Mouse (Mus musculus) myocyte (in vitro differentiated cells): ENCODE measurements at regions not wholly inside any gene's neighbourhood (a gene's known extent, or its start where the extent isn't known, plus 50 kb on each side); places are given as distances from the start of the nearest gene placed in this dataset.

Experiments
- H3K27me3 ChIP-seq: one replicate; pipeline ENCODE4 v1.6.1; 2011; ENCODE audit not compliant: control insufficient read depth, insufficient read depth, insufficient read length
- H3K36me3 ChIP-seq: one replicate; pipeline ENCODE4 v1.6.1; 2011; ENCODE audit not compliant: control insufficient read depth, insufficient read depth
- H3K4me2 ChIP-seq: one replicate; pipeline ENCODE4 v1.6.1; 2011; ENCODE audit warnings: low read depth, control low read depth
- H3K4me3 ChIP-seq: one replicate; pipeline ENCODE4 v1.5.1; 2011; ENCODE audit warnings: mild to moderate bottlenecking, control low read depth, moderate library complexity
- H3K79me2 ChIP-seq: one replicate; pipeline ENCODE4 v1.6.1; 2011; ENCODE audit not compliant: control insufficient read depth, insufficient read depth
- H3ac ChIP-seq: one replicate; pipeline ENCODE4 v1.6.1; 2011; ENCODE audit not compliant: control insufficient read depth, insufficient read length
- CEBPB ChIP-seq: IDR thresholded peaks from 2 replicates; pipeline ENCODE4 v1.6.1; 2011; ENCODE audit warnings: mild to moderate bottlenecking, moderate library complexity; ENCODE audit not compliant: poor library complexity, insufficient read depth, severe bottlenecking
- E2F4 ChIP-seq: IDR thresholded peaks from one replicate; pipeline ENCODE4 v1.6.1; 2011; ENCODE audit warnings: mild to moderate bottlenecking, control low read depth, moderate library complexity; ENCODE audit not compliant: insufficient read depth
- MAX ChIP-seq: IDR thresholded peaks from one replicate; pipeline ENCODE4 v1.6.1; 2011; ENCODE audit warnings: low read depth, mild to moderate bottlenecking, control low read depth
- MYOD1 ChIP-seq, 3 experiments: IDR thresholded peaks; one replicate each; pipeline ENCODE4 v1.6.1; 2011; ENCODE audit warnings: control low read depth in 2 of 3, low read depth in 2 of 3, mild to moderate bottlenecking in 2 of 3, moderate library complexity in 1 of 3; ENCODE audit not compliant: insufficient read length in 2 of 3, control insufficient read depth in 1 of 3
- MYOG ChIP-seq, 3 experiments: IDR thresholded peaks; one replicate each; pipeline ENCODE4 v1.6.1; 2011; ENCODE audit warnings: control low read depth in 2 of 3, low read depth in 2 of 3, mild to moderate bottlenecking in 2 of 3; ENCODE audit not compliant: insufficient read length in 2 of 3, control insufficient read depth in 1 of 3, insufficient read depth in 1 of 3
- POLR2A ChIP-seq: IDR thresholded peaks from one replicate; pipeline ENCODE4 v1.6.1; 2011; ENCODE audit warnings: low read depth, mild to moderate bottlenecking, control low read depth, moderate library complexity; ENCODE audit not compliant: insufficient read length
- POLR2AphosphoS2 ChIP-seq: IDR thresholded peaks from one replicate; pipeline ENCODE4 v1.6.1; 2011; ENCODE audit warnings: low read depth, control low read depth; ENCODE audit not compliant: insufficient read length
- REST ChIP-seq: IDR thresholded peaks from one replicate; pipeline ENCODE4 v1.6.1; 2011; ENCODE audit warnings: mild to moderate bottlenecking, control low read depth, moderate library complexity; ENCODE audit not compliant: insufficient read depth, insufficient read length
- SRF ChIP-seq: IDR thresholded peaks from one replicate; pipeline ENCODE4 v1.6.1; 2011; ENCODE audit warnings: low read depth; ENCODE audit not compliant: control insufficient read depth, insufficient read length
- TCF12 ChIP-seq: IDR thresholded peaks from one replicate; pipeline ENCODE4 v1.6.1; 2011; ENCODE audit warnings: mild to moderate bottlenecking, control low read depth; ENCODE audit not compliant: poor library complexity, insufficient read depth, severe bottlenecking
- TCF3 ChIP-seq: IDR thresholded peaks from one replicate; pipeline ENCODE4 v1.6.1; 2011; ENCODE audit warnings: low read depth, control low read depth; ENCODE audit not compliant: insufficient read length
- USF1 ChIP-seq: IDR thresholded peaks from one replicate; pipeline ENCODE4 v1.6.1; 2011; ENCODE audit warnings: low read depth, mild to moderate bottlenecking, control low read depth, moderate library complexity

GRCm38 (mm10) chr12:69447322-69447827 lies 75.1 kb upstream of the Gm9887 start:
- Histone ChIP-seq H3ac (no peak overlapping the region), H3K4me3 (peak overlapping the region; percentile 3), H3K27me3 (no peaks in the 10 kb centered on the region), H3K36me3 (no peaks in the 10 kb centered on the region), H3K4me2 (peak overlapping the region; percentile 77), H3K79me2 (no peaks in the 10 kb centered on the region)
- TF ChIP-seq POLR2A (no peak), CEBPB (no peak)

- no peak for TF ChIP-seq E2F4
- no peak for TF ChIP-seq POLR2A
- TF ChIP-seq MYOG (IDR thresholded peaks at IDR 0.05; ENCODE audit: control insufficient read depth in 1 of 3, insufficient read depth in 1 of 3, insufficient read length in 2 of 3, low read depth in 2 of 3), result no peak
- no peak for TF ChIP-seq TCF3
- TF ChIP-seq MAX, result no peak
- TF ChIP-seq SRF, result no peak
- H3K27me3 ChIP-seq, result no peaks in the 10 kb centered on the region
Measured at GRCm38 (mm10) chr12:69446468-69447321, 74.4 kb upstream of the Gm9887 start.

GRCm38 (mm10) chr12:69446085-69446467 lies 73.8 kb upstream of the Gm9887 start:
- Histone ChIP-seq H3ac (no peak overlapping the region), H3K27me3 (no peaks in the 10 kb centered on the region), H3K79me2 (no peaks in the 10 kb centered on the region), H3K36me3 (no peaks in the 10 kb centered on the region), H3K4me3 (no peak overlapping the region), H3K4me2 (no peak overlapping the region)
- TF ChIP-seq REST (no peak), SRF (no peak), USF1 (no peak), MYOG (IDR thresholded peaks at IDR 0.05; ENCODE audit: control insufficient read depth in 1 of 3, insufficient read depth in 1 of 3, insufficient read length in 2 of 3, low read depth in 2 of 3) (no peak), TCF3 (no peak), MAX (no peak), MYOD1 (IDR thresholded peaks at IDR 0.05; ENCODE audit: control insufficient read depth in 1 of 3, insufficient read length in 2 of 3, low read depth in 2 of 3) (no peak), POLR2AphosphoS2 (no peak), E2F4 (no peak), TCF12 (no peak), CEBPB (no peak), POLR2A (no peak)

More at GRCm38 (mm10) chr12:69446468-69447321, 74.4 kb upstream of the Gm9887 start:
- Histone ChIP-seq H3ac (no peak overlapping the region), H3K4me2 (peak overlapping the region; percentile 77), H3K36me3 (no peaks in the 10 kb centered on the region), H3K4me3 (peak overlapping the region; percentile 3), H3K79me2 (no peaks in the 10 kb centered on the region)

- no peak for TF ChIP-seq POLR2A
- no peak for TF ChIP-seq CEBPB
- Histone ChIP-seq H3K4me3 (no peak overlapping the region), H3K4me2 (no peak overlapping the region)
Measured at GRCm38 (mm10) chr12:69442321-69442720, 70.1 kb upstream of the Gm9887 start.

GRCm38 (mm10) chr12:69441764-69442163 lies 69.5 kb upstream of the Gm9887 start:
- H3K4me3 ChIP-seq, result no peak overlapping the region
- no peaks in the 10 kb centered on the region for H3K36me3 ChIP-seq
- H3K4me2 ChIP-seq, result no peak overlapping the region
- H3ac ChIP-seq, result no peak overlapping the region
- TF ChIP-seq E2F4 (no peak), POLR2AphosphoS2 (no peak), MYOD1 (IDR thresholded peaks at IDR 0.05; ENCODE audit: control insufficient read depth in 1 of 3, insufficient read length in 2 of 3, low read depth in 2 of 3) (no peak), CEBPB (no peak)
- H3K79me2 ChIP-seq, result no peaks in the 10 kb centered on the region
- H3K27me3 ChIP-seq, result no peaks in the 10 kb centered on the region

More at GRCm38 (mm10) chr12:69442321-69442720, 70.1 kb upstream of the Gm9887 start:
- no peaks in the 10 kb centered on the region for H3K27me3 ChIP-seq
- H3K79me2 ChIP-seq, result no peaks in the 10 kb centered on the region
- H3K36me3 ChIP-seq, result no peaks in the 10 kb centered on the region
- no peak overlapping the region for H3ac ChIP-seq
